Mouse (Mus musculus) MEL (cell line): ENCODE measurements around the gene Diaph3. TPM values are rescaled to one million over a fixed set of nuclear protein-coding genes. Genes with fewer than 3 reads are reported as not detected.

ENCODE experiments used
- DNase-seq: peaks from one replicate; pipeline ENCODE4 v3.0.0; 2011; ENCODE audit warnings: low read depth, low spot score
- H3K27ac ChIP-seq: 2 replicates; pipeline ENCODE4 v1.5.1; 2012; ENCODE audit warnings: low read depth, mild to moderate bottlenecking, control low read depth, low read length, moderate library complexity; ENCODE audit not compliant: control insufficient read depth
- H3K27me3 ChIP-seq, 2 experiments: fragments of 150-350 bp in 1 of 2; sonication (generic) in 1 of 2; 2 replicates each; pipeline ENCODE4 v1.6.1; 2012; ENCODE audit warnings: low read length in 2 of 2, mild to moderate bottlenecking in 2 of 2, improper control_type of control experiment in 1 of 2, moderate library complexity in 1 of 2; ENCODE audit not compliant: insufficient read depth in 2 of 2, control insufficient read depth in 1 of 2
- H3K36me3 ChIP-seq, 2 experiments: 2 replicates each; pipeline ENCODE4 v1.6.1; 2012 to 2014; ENCODE audit warnings: low read length in 2 of 2, improper control_type of control experiment in 1 of 2, inconsistent platforms in 1 of 2, mild to moderate bottlenecking in 1 of 2; ENCODE audit not compliant: insufficient read depth in 2 of 2, control insufficient read depth in 1 of 2
- H3K4me1 ChIP-seq, 2 experiments: fragments of 150-350 bp in 1 of 2; sonication (generic) in 1 of 2; 2 replicates each; pipeline ENCODE4 v1.6.1; 2012; ENCODE audit warnings: low read length in 2 of 2, improper control_type of control experiment in 1 of 2, mild to moderate bottlenecking in 1 of 2; ENCODE audit not compliant: insufficient read depth in 2 of 2, control insufficient read depth in 1 of 2
- H3K4me3 ChIP-seq, 2 experiments: fragments of 150-350 bp in 1 of 2; sonication (generic) in 1 of 2; 2 replicates each; pipeline ENCODE4 v1.5.1; 2012; ENCODE audit warnings: low read depth in 2 of 2, low read length in 2 of 2, mild to moderate bottlenecking in 2 of 2, moderate library complexity in 2 of 2, control low read depth in 1 of 2, improper control_type of control experiment in 1 of 2; ENCODE audit not compliant: control insufficient read depth in 1 of 2, insufficient read depth in 1 of 2
- H3K79me2 ChIP-seq: 2 replicates; pipeline ENCODE4 v1.6.1; 2012; ENCODE audit warnings: mild to moderate bottlenecking, low read length, moderate library complexity; ENCODE audit not compliant: control insufficient read depth, poor library complexity, insufficient read depth
- H3K9ac ChIP-seq: 2 replicates; pipeline ENCODE4 v1.6.1; 2012; ENCODE audit warnings: low read depth, mild to moderate bottlenecking, control low read depth, low read length, moderate library complexity; ENCODE audit not compliant: control insufficient read depth, poor library complexity, severe bottlenecking
- H3K9me3 ChIP-seq: fragments of 150-350 bp; sonication (generic); replicated peaks from 2 replicates; pipeline ENCODE4 v1.6.1; 2012; ENCODE audit warnings: mild to moderate bottlenecking, low read length, improper control_type of control experiment, moderate library complexity; ENCODE audit not compliant: insufficient read depth
- BHLHE40 ChIP-seq: IDR thresholded peaks from 2 replicates; pipeline ENCODE4 v1.6.1; 2012; ENCODE audit warnings: low read depth, mild to moderate bottlenecking, inconsistent platforms, low read length, improper control_type of control experiment, borderline replicate concordance
- CHD1 ChIP-seq: IDR thresholded peaks from 2 replicates; pipeline ENCODE4 v1.6.1; 2012; ENCODE audit warnings: low read depth, mild to moderate bottlenecking, inconsistent platforms, low read length, improper control_type of control experiment
- CHD2 ChIP-seq: IDR thresholded peaks from 2 replicates; pipeline ENCODE4 v1.6.1; 2011; ENCODE audit warnings: low read length, improper control_type of control experiment
- CTCF ChIP-seq, 3 experiments: IDR thresholded peaks in 2 of 3; conservative IDR thresholded peaks in 1 of 3; 2 replicates each; pipeline ENCODE4 v1.5.1; 2011 to 2012; ENCODE audit warnings: low read length in 3 of 3, low read depth in 2 of 3, mild to moderate bottlenecking in 2 of 3, improper control_type of control experiment in 1 of 3, inconsistent platforms in 1 of 3, mixed read lengths in 1 of 3, moderate library complexity in 1 of 3; ENCODE audit not compliant: control insufficient read depth in 1 of 3, insufficient read depth in 1 of 3, poor library complexity in 1 of 3, severe bottlenecking in 1 of 3
- E2F4 ChIP-seq: IDR thresholded peaks from 2 replicates; pipeline ENCODE4 v1.6.1; 2011; ENCODE audit warnings: low read depth, low read length, improper control_type of control experiment, borderline replicate concordance
- ELF1 ChIP-seq: IDR thresholded peaks from 2 replicates; pipeline ENCODE4 v1.6.1; 2014; ENCODE audit warnings: low read depth, mild to moderate bottlenecking, inconsistent platforms, low read length, improper control_type of control experiment, moderate library complexity
- ETS1 ChIP-seq: IDR thresholded peaks from 2 replicates; pipeline ENCODE4 v1.6.1; 2012; ENCODE audit warnings: low read depth, mild to moderate bottlenecking, inconsistent platforms, low read length, improper control_type of control experiment, moderate library complexity
- GABPA ChIP-seq: IDR thresholded peaks from 2 replicates; pipeline ENCODE4 v1.6.1; 2012; ENCODE audit warnings: low read depth, mild to moderate bottlenecking, inconsistent platforms, low read length, improper control_type of control experiment, moderate library complexity
- JUND ChIP-seq: IDR thresholded peaks from 2 replicates; pipeline ENCODE4 v1.6.1; 2011; ENCODE audit warnings: low read depth, mild to moderate bottlenecking, improper control_type of control experiment, low read length
- KAT2A ChIP-seq: conservative IDR thresholded peaks from 2 replicates; pipeline ENCODE4 v1.6.1; 2012; ENCODE audit warnings: low read depth, low read length, improper control_type of control experiment, inconsistent platforms
- MAFK ChIP-seq: IDR thresholded peaks from 2 replicates; pipeline ENCODE4 v1.6.1; 2011; ENCODE audit warnings: low read depth, mild to moderate bottlenecking, low read length, improper control_type of control experiment, borderline replicate concordance
- MAX ChIP-seq: IDR thresholded peaks from 2 replicates; pipeline ENCODE4 v1.6.1; 2011; ENCODE audit warnings: low read length, improper control_type of control experiment
- MXI1 ChIP-seq: IDR thresholded peaks from 2 replicates; pipeline ENCODE4 v1.6.1; 2011; ENCODE audit warnings: mild to moderate bottlenecking, low read depth, low read length, improper control_type of control experiment
- MYC ChIP-seq: IDR thresholded peaks from 2 replicates; pipeline ENCODE4 v1.6.1; 2011; ENCODE audit warnings: low read depth, mild to moderate bottlenecking, low read length, improper control_type of control experiment, moderate library complexity
- POLR2A ChIP-seq, 2 experiments: IDR thresholded peaks; 2 replicates each; pipeline ENCODE4 v1.6.1; 2011 to 2012; ENCODE audit warnings: low read length in 2 of 2, mild to moderate bottlenecking in 2 of 2, control low read depth in 1 of 2, improper control_type of control experiment in 1 of 2, low read depth in 1 of 2, moderate library complexity in 1 of 2; ENCODE audit not compliant: control insufficient read depth in 1 of 2, insufficient read depth in 1 of 2, poor library complexity in 1 of 2
- POLR2AphosphoS5 ChIP-seq: IDR thresholded peaks from 2 replicates; pipeline ENCODE4 v1.6.1; 2012; ENCODE audit warnings: low read depth, borderline replicate concordance, mild to moderate bottlenecking, inconsistent platforms, low read length, moderate library complexity, mixed read lengths
- RAD21 ChIP-seq: IDR thresholded peaks from 2 replicates; pipeline ENCODE4 v1.6.1; 2011; ENCODE audit warnings: mild to moderate bottlenecking, low read depth, low read length, improper control_type of control experiment
- RCOR1 ChIP-seq: IDR thresholded peaks from 2 replicates; pipeline ENCODE4 v1.6.1; 2012; ENCODE audit warnings: low read depth, mild to moderate bottlenecking, inconsistent platforms, low read length, improper control_type of control experiment
- SIN3A ChIP-seq: IDR thresholded peaks from 2 replicates; pipeline ENCODE4 v1.6.1; 2012; ENCODE audit warnings: low read length, improper control_type of control experiment, inconsistent platforms
- SMC3 ChIP-seq: IDR thresholded peaks from 2 replicates; pipeline ENCODE4 v1.6.1; 2011; ENCODE audit warnings: low read depth, low read length, improper control_type of control experiment
- TBP ChIP-seq: IDR thresholded peaks from 2 replicates; pipeline ENCODE4 v1.8.0; 2011; ENCODE audit warnings: low read depth, low read length, improper control_type of control experiment
- UBTF ChIP-seq: IDR thresholded peaks from 2 replicates; pipeline ENCODE4 v1.6.1; 2012; ENCODE audit warnings: low read depth, mild to moderate bottlenecking, inconsistent platforms, low read length, improper control_type of control experiment, moderate library complexity, borderline replicate concordance; ENCODE audit not compliant: insufficient read depth
- USF2 ChIP-seq, 2 experiments: IDR thresholded peaks; 2 replicates each; pipeline ENCODE4 v1.6.1; 2011 to 2012; ENCODE audit warnings: improper control_type of control experiment in 2 of 2, low read length in 2 of 2, borderline replicate concordance in 1 of 2, inconsistent platforms in 1 of 2, low read depth in 1 of 2, mild to moderate bottlenecking in 1 of 2; ENCODE audit not compliant: insufficient read depth in 1 of 2
- ZKSCAN1 ChIP-seq: IDR thresholded peaks from 2 replicates; pipeline ENCODE4 v1.6.1; 2012; ENCODE audit warnings: low read depth, mild to moderate bottlenecking, inconsistent platforms, low read length, improper control_type of control experiment, moderate library complexity
- ZNF384 ChIP-seq: IDR thresholded peaks from 2 replicates; pipeline ENCODE4 v1.6.1; 2012; ENCODE audit warnings: low read depth, mild to moderate bottlenecking, inconsistent platforms, low read length, improper control_type of control experiment
- polyA plus RNA-seq, 2 experiments: library from polyadenylated mRNA; stranded (reverse) in 1 of 2; unstranded in 1 of 2; fragments of >175 nt in 1 of 2; fragments of >200 nt in 1 of 2; gene quantifications; 2 replicates each; pipeline versions ENCODE4 v1.2.1 to v1.2.4; 2012; ENCODE audit warnings: low replicate concordance in 2 of 2, low read depth in 1 of 2; ENCODE audit not compliant: insufficient read length in 2 of 2, insufficient read depth in 1 of 2, missing spikeins in 1 of 2
- total RNA-seq: library from RNA; depleted of rRNA; stranded (reverse); fragments of 300-350 nt; gene quantifications from 2 replicates; pipeline ENCODE4 v1.2.3, GENCODE M21; 2012

The Diaph3 gene
- total and polyA plus RNA-seq, 3 experiments = 9.0 to 11.9 TPM; not detected in 1

- Histone ChIP-seq H3K9me3 (no peaks in the 10 kb centered on the region), H3K27me3 (no peaks in the 10 kb centered on the region), H3K4me3 (no peak overlapping the region), H3K9ac (no peak overlapping the region), H3K79me2 (no peaks in the 10 kb centered on the region), H3K27ac (no peak overlapping the region), H3K36me3 (no peaks in the 10 kb centered on the region), H3K4me1 (no peaks in the 10 kb centered on the region)
- no peak for DNase-seq
- TF ChIP-seq MAX (no peak), UBTF (no peak), GABPA (no peak), POLR2A (IDR thresholded peaks at IDR 0.05; ENCODE audit: control insufficient read depth in 1 of 2, insufficient read depth in 1 of 2, low read depth in 1 of 2, low read length in 2 of 2, poor library complexity in 1 of 2) (no peak), USF2 (IDR thresholded peaks at IDR 0.05; ENCODE audit: borderline replicate concordance in 1 of 2, insufficient read depth in 1 of 2, low read depth in 1 of 2, low read length in 2 of 2) (no peak), BHLHE40 (no peak)
Measured at GRCm38 (mm10) chr14:86714088-86714690, 426.8 kb downstream of the Diaph3 start.

GRCm38 (mm10) chr14:86704080-86704479 lies 437.0 kb downstream of the Diaph3 start:
- no peak overlapping the region for H3K9ac ChIP-seq
- no peaks in the 10 kb centered on the region for H3K9me3 ChIP-seq
- no peaks in the 10 kb centered on the region for H3K36me3 ChIP-seq
- no peaks in the 10 kb centered on the region for H3K4me1 ChIP-seq
- peak; percentile 25 for DNase-seq
- H3K27ac ChIP-seq = no peak overlapping the region
- no peaks in the 10 kb centered on the region for H3K27me3 ChIP-seq
- H3K79me2 ChIP-seq = no peaks in the 10 kb centered on the region
- no peak overlapping the region for H3K4me3 ChIP-seq
- no peak for TF ChIP-seq USF2 (IDR thresholded peaks at IDR 0.05; ENCODE audit: borderline replicate concordance in 1 of 2, insufficient read depth in 1 of 2, low read depth in 1 of 2, low read length in 2 of 2)
- no peak for TF ChIP-seq ETS1
- TF ChIP-seq ZNF384 = no peak
- TF ChIP-seq SIN3A = no peak
- no peak for TF ChIP-seq CHD1
- no peak for TF ChIP-seq UBTF
- no peak for TF ChIP-seq E2F4
- TF ChIP-seq POLR2AphosphoS5 = no peak
- TF ChIP-seq MXI1 = no peak
- no peak for TF ChIP-seq SMC3
- TF ChIP-seq MAFK = no peak
- TF ChIP-seq, all 39 proteins: peak for 0

- Histone ChIP-seq H3K79me2 (no peaks in the 10 kb centered on the region), H3K4me3 (no peak overlapping the region), H3K9me3 (no peaks in the 10 kb centered on the region), H3K9ac (no peak overlapping the region), H3K4me1 (no peaks in the 10 kb centered on the region), H3K27me3 (no peaks in the 10 kb centered on the region), H3K36me3 (no peaks in the 10 kb centered on the region), H3K27ac (no peak overlapping the region)
- DNase-seq = no peak
- TF ChIP-seq CTCF (IDR thresholded peaks at IDR 0.05 in 2 of 3, conservative IDR thresholded peaks at IDR 0.05 in 1 of 3; ENCODE audit: control insufficient read depth in 1 of 3, insufficient read depth in 1 of 3, low read depth in 2 of 3, low read length in 3 of 3, poor library complexity in 1 of 3, severe bottlenecking in 1 of 3) (no peak), CHD1 (no peak), KAT2A (no peak), BHLHE40 (no peak), RCOR1 (no peak), ZKSCAN1 (no peak), SMC3 (no peak), ETS1 (no peak), ELF1 (no peak), JUND (no peak), MYC (no peak), CHD2 (no peak), TBP (no peak), ZNF384 (no peak), E2F4 (no peak), SIN3A (no peak), RAD21 (no peak)
Measured at GRCm38 (mm10) chr14:86701145-86701544, 439.9 kb downstream of the Diaph3 start.
